Mouse (Mus musculus) CD4-positive naive resting alpha-beta T cell, adult 76 days (primary cell): Measurements from ENCODE around the gene Fkbp2. TPM values are rescaled to one million over a fixed set of nuclear protein-coding genes. Genes with fewer than 3 reads are reported as not detected.

Experiments used
- total RNA-seq: library from RNA; stranded (reverse); gene quantifications from one replicate; pipeline ENCODE4 v1.2.4, GENCODE M21; 2023

The Fkbp2 gene
- total RNA-seq = 11.3 TPM

GRCm38 (mm10) chr19:6980381-6981093 is at the start of gene Fkbp2:
TSS of gene Fkbp2 (minus strand) at chr19:6980501.

DNA sequence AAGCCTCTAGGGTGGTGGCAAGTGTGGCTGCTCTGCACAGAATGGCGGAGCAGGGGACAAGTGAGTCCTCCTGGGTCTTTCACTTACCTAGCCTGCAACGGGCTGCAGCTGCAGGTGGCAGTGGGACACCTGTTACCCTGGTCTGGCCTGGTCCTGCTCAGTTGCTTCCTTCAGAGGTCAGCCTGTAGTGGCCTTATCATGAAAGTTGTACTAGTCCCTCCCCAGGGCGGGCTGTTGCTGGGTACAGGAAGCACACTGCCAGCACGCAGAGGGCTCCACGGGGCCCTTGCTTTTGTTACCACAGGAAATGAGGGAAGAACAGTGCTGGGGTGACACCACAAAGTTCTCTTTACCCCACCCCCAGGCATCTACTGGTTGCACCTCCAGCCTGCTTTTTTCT is 38.9 kb upstream of the Fkbp2 start, which contains the start of gene Fermt3:
Gene Fermt3, minus strand, starts transcription at position 279 of the 400 bp plus-strand sequence.

DNA sequence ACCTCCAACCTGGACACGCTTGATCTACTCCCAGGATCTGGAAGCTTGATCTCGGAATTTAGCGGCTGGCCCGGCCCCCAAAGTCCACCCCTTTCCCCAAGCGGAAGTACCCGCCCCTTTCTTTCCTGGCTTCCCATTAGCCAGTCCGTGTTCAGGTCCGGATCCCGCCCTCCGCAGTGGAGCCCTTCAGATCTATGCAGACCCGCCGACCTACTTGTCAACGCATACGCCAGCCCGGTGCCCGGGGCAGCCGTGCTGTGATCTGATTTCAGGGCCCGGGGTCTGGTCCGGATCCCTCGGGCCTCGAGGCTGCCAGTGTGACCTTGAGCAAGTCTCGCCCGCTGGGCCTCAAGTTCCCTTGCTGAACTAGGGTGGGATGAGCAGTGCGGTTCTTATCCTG is 15.7 kb upstream of the Fkbp2 start, which contains the start of the genes Nudt22 and Trpt1:
Gene Nudt22, minus strand, starts transcription at position 112 of the 400 bp plus-strand sequence.
Gene Trpt1, plus strand, starts transcription at position 126 of the 400 bp plus-strand sequence.

DNA sequence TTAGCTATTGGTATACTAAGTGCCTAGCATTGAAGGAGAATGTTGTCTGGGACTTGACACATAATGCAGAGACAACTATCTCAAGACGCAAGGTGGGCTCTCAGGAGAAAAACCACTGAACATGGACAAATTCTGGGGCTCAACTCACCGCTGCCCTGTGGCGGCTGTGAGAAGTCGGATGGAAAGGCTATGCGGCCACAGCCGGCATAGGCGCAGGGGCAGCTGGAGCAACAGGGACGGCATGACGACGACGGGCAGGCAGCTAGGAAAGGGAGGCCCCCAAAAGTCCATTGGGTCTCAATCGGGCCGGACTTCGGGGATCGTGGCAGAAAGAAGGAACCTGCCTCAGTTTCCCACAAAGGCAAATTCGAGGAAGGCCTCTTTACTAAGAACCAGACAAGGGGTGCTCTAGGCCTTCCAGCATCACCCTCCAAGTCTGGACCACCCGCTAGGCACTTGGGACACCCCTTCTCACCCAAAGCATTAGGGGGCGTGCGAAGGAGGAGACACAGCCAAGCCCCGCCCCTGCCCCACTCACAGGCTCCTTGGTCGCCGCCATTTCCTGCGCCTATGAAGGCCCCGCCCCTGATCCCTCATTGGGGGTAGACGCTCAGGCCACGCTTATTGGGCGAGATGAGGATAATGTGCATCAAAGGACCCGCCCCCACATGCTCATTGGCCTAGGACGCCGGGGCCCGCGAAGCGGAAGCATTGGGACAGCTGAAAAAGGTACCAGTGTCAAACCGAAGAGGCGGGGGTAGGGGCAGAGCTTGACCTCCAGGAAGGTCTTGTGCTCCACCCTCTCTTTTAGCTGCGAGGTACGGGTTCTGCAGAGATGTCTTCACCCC is 11.9 kb upstream of the Fkbp2 start, which contains the start of gene Dnajc4:
Gene Dnajc4, minus strand, starts transcription at position 562 of the 848 bp plus-strand sequence.

GRCm38 (mm10) chr19:6987061-6987903 is 7.0 kb upstream of the Fkbp2 start, which contains the start of gene Vegfb:
TSS of gene Vegfb (minus strand) at chr19:6987651.

DNA sequence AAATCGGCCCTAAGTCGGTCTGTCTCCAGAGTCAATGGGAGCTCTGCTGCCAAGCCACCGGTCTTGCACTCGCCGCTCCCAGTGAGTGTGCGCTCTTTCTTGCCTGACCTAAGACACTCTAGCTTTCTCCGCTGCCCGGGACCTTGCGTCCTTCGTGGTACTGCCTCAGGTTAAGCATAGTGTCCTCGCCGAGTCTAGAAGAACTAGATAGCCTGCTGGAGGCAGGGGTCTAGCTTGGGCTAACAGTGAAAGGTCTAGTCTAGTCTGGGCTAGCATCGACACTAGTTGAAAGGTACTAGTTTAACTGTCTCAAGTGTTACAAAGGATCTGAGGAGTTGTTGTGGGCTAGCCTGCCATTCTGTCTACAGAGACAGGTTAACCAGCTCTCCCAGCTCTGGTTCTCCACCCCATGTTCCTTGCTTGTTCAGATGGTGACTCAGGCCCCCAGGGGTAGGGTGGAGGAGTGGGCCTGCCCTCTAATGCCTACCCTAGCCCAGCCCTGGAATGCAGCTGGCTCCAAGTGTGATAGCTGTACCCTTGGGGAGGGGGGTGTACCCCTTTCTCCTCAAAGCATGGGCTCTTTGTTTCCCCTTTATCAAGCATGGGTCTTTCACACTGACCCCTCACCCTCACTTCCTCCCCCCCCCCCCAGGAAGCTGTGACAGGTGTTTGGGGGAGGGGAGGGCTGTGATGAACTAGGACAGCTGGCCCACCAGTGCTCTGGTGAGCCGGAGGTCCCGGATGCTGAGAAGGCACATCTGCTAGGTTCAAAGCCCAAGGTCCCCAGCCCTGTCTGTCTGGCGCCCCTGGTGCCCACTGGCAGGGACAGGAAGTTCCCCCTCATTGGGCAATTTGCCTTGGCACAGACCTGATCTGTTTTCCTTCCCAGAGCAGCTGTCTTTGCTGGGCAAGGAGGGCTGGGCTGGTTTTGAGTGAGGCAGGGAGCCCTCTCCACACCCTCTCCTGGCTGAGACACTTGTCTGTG is 4.5 kb downstream of the Fkbp2 start, which contains the start of gene Plcb3:
Gene Plcb3, minus strand, starts transcription at position 934 of the 985 bp plus-strand sequence.

GRCm38 (mm10) chr19:6974211-6975205 is 5.8 kb downstream of the Fkbp2 start, which contains the start of gene Ppp1r14b:
TSS of gene Ppp1r14b (plus strand) at chr19:6974968.

GRCm38 (mm10) chr19:6942249-6942691 is 38.0 kb downstream of the Fkbp2 start, which contains the start of gene Gpr137:
TSS of gene Gpr137 (minus strand) at chr19:6942480.

GRCm38 (mm10) chr19:6941372-6942248 is 38.7 kb downstream of the Fkbp2 start, which contains the start of gene Bad:
TSS of gene Bad (plus strand) at chr19:6941861.

GRCm38 (mm10) chr19:6934195-6934977 is 45.9 kb downstream of the Fkbp2 start, which contains the start of gene Kcnk4:
TSS of gene Kcnk4 (minus strand) at chr19:6934515.

Other genes starting within 250 kb of the Fkbp2 start
- gene Rps6ka4, start 139.9 kb downstream of the Fkbp2 start, total RNA-seq = 26.8 TPM
- gene Ccdc88b, start 122.3 kb downstream of the Fkbp2 start, total RNA-seq = 89.3 TPM
- gene Trmt112, start 70.8 kb downstream of the Fkbp2 start, total RNA-seq = 125 TPM
- gene Prdx5, start 70.4 kb downstream of the Fkbp2 start, total RNA-seq = 48.4 TPM
- 26.7 TPM for gene Esrra, start 58.7 kb downstream of the Fkbp2 start, total RNA-seq
- gene Catsperz, start 55.1 kb downstream of the Fkbp2 start, total RNA-seq = not detected
- 1.1 TPM for gene Kcnk4, start 46.0 kb downstream of the Fkbp2 start, total RNA-seq
- 10.2 TPM for gene Bad, start 38.6 kb downstream of the Fkbp2 start, total RNA-seq
- gene Gpr137, start 38.0 kb downstream of the Fkbp2 start, total RNA-seq = 7.0 TPM
- 93.3 TPM for gene Ppp1r14b, start 5.5 kb downstream of the Fkbp2 start, total RNA-seq
- 8.1 TPM for gene Plcb3, start 4.0 kb downstream of the Fkbp2 start, total RNA-seq
- gene Vegfb, start 7.2 kb upstream of the Fkbp2 start, total RNA-seq = 7.7 TPM
- 28.4 TPM for gene Dnajc4, start 12.1 kb upstream of the Fkbp2 start, total RNA-seq
- 5.1 TPM for gene Nudt22, start 15.6 kb upstream of the Fkbp2 start, total RNA-seq
- 2.1 TPM for gene Trpt1, start 15.6 kb upstream of the Fkbp2 start, total RNA-seq
- 143 TPM for gene Fermt3, start 39.0 kb upstream of the Fkbp2 start, total RNA-seq
- gene Stip1, start 59.5 kb upstream of the Fkbp2 start, total RNA-seq = 91.7 TPM
- 14.7 TPM for gene Macrod1, start 76.3 kb upstream of the Fkbp2 start, total RNA-seq
- not detected for gene Flrt1, start 125.2 kb upstream of the Fkbp2 start, total RNA-seq
- 107 TPM for gene Otub1, start 225.8 kb upstream of the Fkbp2 start, total RNA-seq
- gene Cox8a, start 237.1 kb upstream of the Fkbp2 start, total RNA-seq = 205 TPM